Mouse (Mus musculus): ENCODE data around the gene Gm10260.

Gene Gm10260

DNA sequence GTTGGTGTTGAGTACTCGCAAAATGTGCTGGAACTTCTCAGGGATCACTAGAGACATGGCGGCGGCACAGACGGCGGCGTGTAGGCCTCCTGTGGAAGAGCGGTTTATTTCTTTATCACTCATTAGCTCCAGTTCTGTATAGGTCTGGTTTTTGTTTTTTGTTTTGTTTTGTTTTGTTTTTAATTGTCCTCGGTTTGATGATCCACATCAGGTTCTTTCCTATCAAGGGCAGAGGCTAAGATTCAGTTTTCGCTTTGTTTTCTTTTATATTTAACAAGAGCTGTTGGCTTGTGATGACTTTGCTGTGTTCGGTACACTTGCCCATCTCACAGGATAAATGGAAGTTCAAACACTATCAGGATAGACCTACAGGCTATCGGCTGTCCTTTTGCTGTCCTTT lies at the start of gene Gm10260:
TSS of gene Gm10260 (minus strand) at position 101 of the 400 bp plus-strand sequence.
- no peak for DNase-seq (ENCODE audit: low spot score)

DNA sequence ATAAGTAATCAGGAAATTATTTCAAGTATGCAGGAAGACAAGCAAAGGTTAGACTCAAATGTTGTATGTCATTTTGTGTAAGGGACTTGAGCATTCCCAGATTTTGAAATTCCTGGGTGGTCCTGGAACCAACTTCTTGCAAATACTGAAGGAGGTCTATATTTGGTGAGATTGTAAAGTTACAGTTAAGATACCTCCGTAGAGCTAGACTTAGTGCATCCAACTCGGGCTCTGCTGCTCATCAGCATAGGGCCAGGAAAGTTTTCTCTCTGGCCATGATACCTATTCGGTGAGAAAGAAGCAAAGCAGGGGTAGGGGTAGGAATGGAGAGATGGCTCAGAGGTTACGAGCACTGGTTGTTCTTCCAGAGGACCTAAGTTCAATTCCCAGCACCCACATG lies 49.4 kb upstream of the Gm10260 start:
- no peak for DNase-seq (ENCODE audit: low spot score)

GRCm38 (mm10) chr13:97805907-97806306 lies 45.5 kb upstream of the Gm10260 start:
- no peak for DNase-seq (ENCODE audit: low spot score)

GRCm38 (mm10) chr13:97802386-97802785 lies 42.0 kb upstream of the Gm10260 start:
- no peak for DNase-seq (ENCODE audit: low spot score)

GRCm38 (mm10) chr13:97797462-97797861 lies 37.0 kb upstream of the Gm10260 start:
- DNase-seq (ENCODE audit: low spot score) = no peak

- DNase-seq (ENCODE audit: low spot score) = no peak
Observed at GRCm38 (mm10) chr13:97794780-97795179, 34.3 kb upstream of the Gm10260 start.

GRCm38 (mm10) chr13:97793932-97794331 lies 33.5 kb upstream of the Gm10260 start:
- no peak for DNase-seq (ENCODE audit: low spot score)

DNA sequence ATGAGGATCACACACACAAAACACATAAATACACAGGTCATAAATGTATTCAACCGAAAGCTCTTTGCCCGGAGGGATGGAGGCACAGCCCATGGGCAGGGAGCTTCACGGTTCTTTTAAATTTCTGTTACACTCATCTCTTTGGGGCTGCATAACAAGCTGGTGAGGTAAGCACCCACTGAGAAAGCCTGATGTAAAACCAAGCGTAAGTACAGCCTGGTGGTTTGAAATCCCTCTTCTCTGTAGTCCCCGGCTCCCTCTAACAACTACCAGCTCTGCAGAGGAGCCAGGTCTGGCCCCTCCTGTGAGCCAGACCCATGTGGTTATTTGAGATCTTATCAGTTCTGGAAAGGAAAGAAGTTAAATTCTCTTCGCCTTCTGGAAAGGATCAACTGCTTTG lies 31.2 kb upstream of the Gm10260 start:
- DNase-seq (ENCODE audit: low spot score) = no peak

- DNase-seq (ENCODE audit: low spot score) = no peak
Observed at GRCm38 (mm10) chr13:97789782-97790450, 29.5 kb upstream of the Gm10260 start.

- no peak for DNase-seq (ENCODE audit: low spot score)
Observed at GRCm38 (mm10) chr13:97785167-97785835, 24.9 kb upstream of the Gm10260 start.

GRCm38 (mm10) chr13:97783423-97784143 lies 23.2 kb upstream of the Gm10260 start:
- no peak for DNase-seq (ENCODE audit: low spot score)

- DNase-seq (ENCODE audit: low spot score) = no peak
Observed at GRCm38 (mm10) chr13:97782063-97782462, 21.6 kb upstream of the Gm10260 start.

- DNase-seq (ENCODE audit: low spot score) = no peak
Observed at GRCm38 (mm10) chr13:97781637-97782036, 21.2 kb upstream of the Gm10260 start.

GRCm38 (mm10) chr13:97780556-97780955 lies 20.1 kb upstream of the Gm10260 start:
- DNase-seq (ENCODE audit: low spot score) = no peak

GRCm38 (mm10) chr13:97779657-97780445 lies 19.4 kb upstream of the Gm10260 start:
- DNase-seq (ENCODE audit: low spot score) = no peak

- DNase-seq (ENCODE audit: low spot score) = no peak
Observed at GRCm38 (mm10) chr13:97778698-97779194, 18.3 kb upstream of the Gm10260 start.

- DNase-seq (ENCODE audit: low spot score) = no peak
Observed at GRCm38 (mm10) chr13:97777667-97778066, 17.2 kb upstream of the Gm10260 start.

GRCm38 (mm10) chr13:97776702-97777101 lies 16.3 kb upstream of the Gm10260 start:
- DNase-seq (ENCODE audit: low spot score) = no peak

GRCm38 (mm10) chr13:97775907-97776306 lies 15.5 kb upstream of the Gm10260 start:
- DNase-seq (ENCODE audit: low spot score) = no peak

DNA sequence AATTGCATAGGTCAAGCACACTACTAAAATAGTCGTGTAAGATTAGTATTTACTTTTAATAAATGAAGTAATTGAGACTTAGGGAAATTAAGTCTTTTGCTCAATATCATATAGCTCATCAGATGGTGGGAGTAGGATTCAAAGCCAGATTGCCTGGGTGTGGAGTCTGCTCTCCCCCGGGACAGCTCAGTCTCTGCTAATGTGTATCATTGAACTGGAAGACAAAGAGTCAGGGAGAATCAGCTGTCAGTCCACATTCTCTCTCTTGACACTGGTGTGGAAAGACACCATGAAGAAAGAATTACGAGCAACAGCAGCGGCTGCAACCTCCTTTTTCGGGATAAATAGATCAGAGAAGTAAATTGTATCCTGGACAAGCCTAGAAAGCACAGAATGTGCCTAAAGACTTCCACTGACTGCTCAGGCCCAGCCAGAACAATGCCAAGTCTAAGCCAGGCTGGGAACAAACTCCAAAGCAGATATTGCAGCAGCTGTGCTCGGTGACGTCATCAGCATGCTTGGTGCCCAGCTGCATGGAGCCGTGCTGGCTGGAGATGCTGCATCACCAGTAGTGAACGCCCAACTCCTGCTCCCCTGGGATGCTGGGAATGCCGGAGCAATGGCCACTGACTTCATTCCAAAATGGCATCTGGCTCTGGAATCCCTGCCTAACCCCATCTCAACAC lies 14.5 kb upstream of the Gm10260 start:
- no peak for DNase-seq (ENCODE audit: low spot score)

DNA sequence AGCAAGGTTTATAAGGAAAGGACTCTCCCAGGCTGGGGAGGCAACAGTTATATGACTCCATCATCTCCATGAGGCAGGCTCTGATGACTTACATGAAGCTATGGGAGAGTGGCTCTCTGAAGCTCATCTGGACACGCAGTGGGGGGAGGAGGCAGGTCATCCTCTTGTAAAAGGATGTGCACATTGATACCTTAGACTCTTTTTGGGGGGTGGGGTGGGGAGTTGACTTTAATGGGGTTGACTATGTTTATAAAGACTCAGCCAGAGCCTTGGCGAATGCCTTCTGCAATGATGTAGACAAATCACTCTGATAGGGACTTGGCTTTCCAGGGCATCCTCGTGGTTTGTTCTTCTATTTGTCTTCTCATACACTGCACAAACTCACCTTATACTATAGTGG lies 8.8 kb upstream of the Gm10260 start:
- DNase-seq (ENCODE audit: low spot score) = no peak

DNA sequence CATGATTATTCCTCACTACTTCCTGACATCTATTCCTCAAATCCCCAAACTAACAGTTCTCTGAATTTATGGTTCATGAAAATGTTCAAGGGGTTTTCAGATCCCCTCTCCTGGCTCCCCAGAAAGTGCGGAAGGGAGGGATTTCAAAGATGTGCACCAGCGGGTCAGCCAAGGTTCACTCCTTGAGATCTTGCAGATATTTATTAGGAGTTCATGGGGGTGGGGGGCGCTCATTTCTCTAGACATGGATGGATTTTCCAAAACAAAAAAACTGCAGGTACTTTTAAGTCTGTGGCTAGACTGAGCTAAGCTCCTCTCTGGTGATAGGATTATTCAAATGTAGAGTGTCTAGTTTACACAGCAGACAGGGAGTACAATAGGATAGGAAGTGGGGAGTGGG lies 8.4 kb upstream of the Gm10260 start:
- DNase-seq (ENCODE audit: low spot score) = no peak
